Mouse (Mus musculus) heart, embryonic 13.5 days (tissue): ENCODE data around the gene S100a14. TPM values are rescaled to one million over a fixed set of nuclear protein-coding genes. Genes with fewer than 3 reads are reported as not detected.
A peak's percentile ranks its signal among the peaks of the same experiment; 100 is the strongest.

Source experiments
- ATAC-seq: fragments of 200-750 bp; cut with Nextera tagmentation; 2 replicates; pipeline ENCODE4 v1.8.0; 2017; ENCODE audit warnings: moderate TSS enrichment; ENCODE audit not compliant: insufficient number of reproducible peaks, low FRiP score, low TSS enrichment; ENCODE audit errors: extremely low read depth
- H3K27ac ChIP-seq: fragments of 300-500 bp; sonication (generic); replicated peaks from 2 replicates; pipeline ENCODE4 v1.5.1; 2015; ENCODE audit warnings: moderate library complexity, mild to moderate bottlenecking, inconsistent platforms
- H3K27me3 ChIP-seq: fragments of 300-500 bp; sonication (generic); replicated peaks from 2 replicates; pipeline ENCODE4 v1.6.1; 2015; ENCODE audit warnings: mild to moderate bottlenecking, inconsistent platforms
- H3K36me3 ChIP-seq: fragments of 300-500 bp; sonication (generic); 2 replicates; pipeline ENCODE4 v1.6.1; 2015; ENCODE audit warnings: mild to moderate bottlenecking, inconsistent platforms
- H3K4me1 ChIP-seq: fragments of 300-500 bp; sonication (generic); 2 replicates; pipeline ENCODE4 v1.6.1; 2015; ENCODE audit warnings: inconsistent platforms
- H3K4me2 ChIP-seq: fragments of 300-500 bp; sonication (generic); 2 replicates; pipeline ENCODE4 v1.6.1; 2015; ENCODE audit warnings: inconsistent platforms, mild to moderate bottlenecking, moderate library complexity
- H3K4me3 ChIP-seq: fragments of 300-500 bp; sonication (generic); 2 replicates; pipeline ENCODE4 v1.5.1; 2015; ENCODE audit warnings: moderate library complexity, mild to moderate bottlenecking, inconsistent platforms
- H3K9ac ChIP-seq: fragments of 300-500 bp; sonication (generic); 2 replicates; pipeline ENCODE4 v1.6.1; 2015; ENCODE audit warnings: inconsistent platforms, mild to moderate bottlenecking, moderate library complexity
- H3K9me3 ChIP-seq: fragments of 300-500 bp; sonication (generic); 2 replicates; pipeline ENCODE4 v1.6.1; 2016; ENCODE audit warnings: inconsistent platforms
- WGBS: fragments of 180-500 bp; shearing (Covaris S2); methylation state at CpG from one replicate; pipeline ENCODE4 v1.1.7; 2015; ENCODE audit warnings: mixed read lengths; 5-methylcytosine and 5-hydroxymethylcytosine counted together
- polyA plus RNA-seq: library from polyadenylated mRNA; unstranded; fragments of >200 nt; fragmentation: Nextera tagmentation; extraction: Ambion mirVana; gene quantifications from 2 replicates; pipeline ENCODE4 v1.2.1, GENCODE M21; 2015

Gene S100a14
- polyA plus RNA-seq, 1 experiment from 2014 or later: 0.28 TPM

GRCm38 (mm10) chr3:90525421-90525820 lies 1.2 kb upstream of the S100a14 start:
- 0 out of 2 replicates have a peak, but pooled peaks cover 5% of the 10 kb centered on the region for H3K9me3 ChIP-seq
- H3K4me1 ChIP-seq: peaks cover 6% of the 10 kb centered on the region; the same call in 1 of the 2 replicates
- no peaks in the 10 kb centered on the region for H3K27me3 ChIP-seq
- H3K4me2 ChIP-seq: no peak overlapping the region
- H3K36me3 ChIP-seq: peaks cover 5% of the 10 kb centered on the region
- H3K9ac ChIP-seq: no peak overlapping the region
- H3K27ac ChIP-seq: no peak overlapping the region
- no peak for ATAC-seq
- no peak overlapping the region for H3K4me3 ChIP-seq
- WGBS: 51% methylated on average over 4 of the region's 4 CpGs

DNA sequence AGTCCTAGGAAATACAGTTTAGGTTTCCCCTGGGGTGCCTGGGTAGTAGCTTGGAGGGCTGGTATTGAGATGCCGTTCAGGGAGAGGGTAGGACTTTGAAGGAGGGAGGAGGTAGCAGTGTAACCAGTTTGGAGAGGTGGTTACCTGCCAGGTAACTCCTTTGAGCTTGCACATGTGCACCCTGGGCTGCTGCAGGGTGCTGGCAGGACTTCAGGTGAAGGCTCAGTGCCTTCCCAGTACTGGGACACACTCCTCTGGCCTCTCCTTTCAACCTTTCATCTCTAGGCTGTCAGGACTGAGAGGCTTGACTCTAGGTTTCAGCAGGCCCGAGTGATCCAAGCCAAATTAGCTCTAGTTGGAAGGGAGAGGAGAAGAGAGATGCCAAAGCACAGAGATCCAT lies 580 bp upstream of the S100a14 start:
- 76% methylated on average over 2 of the region's 2 CpGs for WGBS
- Histone ChIP-seq H3K27ac (no peak overlapping the region), H3K4me3 (no peak overlapping the region), H3K9ac (no peak overlapping the region), H3K36me3 (peaks cover 5% of the 10 kb centered on the region), H3K4me1 (peaks cover 6% of the 10 kb centered on the region; the same call in 1 of the 2 replicates), H3K9me3 (0 out of 2 replicates have a peak, but pooled peaks cover 5% of the 10 kb centered on the region), H3K4me2 (no peak overlapping the region), H3K27me3 (no peaks in the 10 kb centered on the region)
- no peak for ATAC-seq

DNA sequence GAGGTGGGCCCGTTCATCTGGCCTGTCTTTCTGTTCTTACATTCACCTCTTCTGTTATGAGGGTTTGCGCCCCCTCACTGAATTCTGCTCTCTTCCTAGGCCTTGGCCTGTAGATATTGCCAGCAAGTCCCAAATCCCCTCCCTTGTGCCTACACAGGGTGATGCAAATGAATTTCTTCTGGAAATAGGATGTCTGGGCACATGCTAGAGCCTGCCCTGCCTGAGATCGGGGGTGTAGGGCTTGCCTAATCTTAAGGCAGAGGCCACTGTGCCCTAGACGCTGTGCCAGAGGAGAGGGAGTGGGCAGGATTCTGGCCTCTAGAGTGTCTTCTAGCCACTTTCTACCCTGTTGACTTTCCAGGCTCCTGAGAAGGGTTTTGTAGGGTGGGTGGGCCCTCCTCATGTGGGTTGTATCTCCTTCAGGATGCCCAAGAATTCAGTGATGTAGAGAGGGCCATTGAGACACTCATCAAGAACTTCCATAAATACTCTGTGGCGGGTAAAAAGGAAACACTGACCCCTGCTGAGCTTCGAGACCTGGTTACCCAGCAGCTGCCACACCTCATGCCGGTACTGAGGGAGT lies 726 bp downstream of the S100a14 start:
- no peaks in the 10 kb centered on the region for H3K27me3 ChIP-seq
- peaks cover 6% of the 10 kb centered on the region; the same call in 1 of the 2 replicates for H3K4me1 ChIP-seq
- no peak overlapping the region for H3K9ac ChIP-seq
- H3K4me3 ChIP-seq: no peak overlapping the region
- no peak overlapping the region for H3K4me2 ChIP-seq
- 80% methylated on average over 7 of the region's 7 CpGs for WGBS
- H3K9me3 ChIP-seq: 0 out of 2 replicates have a peak, but pooled peaks cover 5% of the 10 kb centered on the region
- peaks cover 5% of the 10 kb centered on the region for H3K36me3 ChIP-seq
- H3K27ac ChIP-seq: no peak overlapping the region
- no peak for ATAC-seq

DNA sequence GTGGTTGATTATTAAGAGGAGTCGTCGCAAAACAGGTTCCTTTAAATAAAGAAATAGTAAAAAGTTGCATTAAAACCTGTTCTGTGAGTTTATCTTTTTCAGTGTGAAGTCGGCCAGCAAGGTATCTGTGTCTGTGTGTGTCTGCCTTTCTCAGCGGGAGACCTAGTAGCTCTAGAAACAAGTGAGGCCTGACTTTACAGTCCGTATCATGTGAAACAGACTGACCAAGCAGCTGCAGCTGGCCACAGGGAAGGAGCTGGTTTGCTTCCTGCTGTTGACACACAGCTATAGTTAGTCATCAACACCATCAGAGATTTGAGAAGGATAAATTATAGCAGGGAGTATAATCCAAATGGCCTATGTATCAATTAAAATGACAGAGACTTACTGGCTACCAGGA lies 5.1 kb downstream of the S100a14 start:
- WGBS: 69% methylated on average over 5 of the region's 5 CpGs
- Histone ChIP-seq H3K27me3 (no peaks in the 10 kb centered on the region), H3K4me2 (no peak overlapping the region), H3K36me3 (no peaks in the 10 kb centered on the region), H3K27ac (no peak overlapping the region), H3K9me3 (no peaks in the 10 kb centered on the region), H3K4me1 (peaks cover under 1% of the 10 kb centered on the region; the same call in 1 of the 2 replicates), H3K4me3 (no peak overlapping the region), H3K9ac (no peak overlapping the region)
- ATAC-seq: no peak

GRCm38 (mm10) chr3:90535446-90535845 lies 8.8 kb downstream of the S100a14 start:
- H3K9me3 ChIP-seq: no peaks in the 10 kb centered on the region
- no peak overlapping the region for H3K27ac ChIP-seq
- H3K4me3 ChIP-seq: no peak overlapping the region
- H3K27me3 ChIP-seq: 0 out of 2 replicates have a peak, but pooled peaks cover 6% of the 10 kb centered on the region
- no peak overlapping the region for H3K4me2 ChIP-seq
- WGBS: 55% methylated on average over 1 of the region's 1 CpGs
- no peak for ATAC-seq
- no peak overlapping the region for H3K9ac ChIP-seq
- H3K36me3 ChIP-seq: no peaks in the 10 kb centered on the region
- peaks cover 7% of the 10 kb centered on the region for H3K4me1 ChIP-seq

GRCm38 (mm10) chr3:90537141-90537904 lies 10.7 kb downstream of the S100a14 start, which contains the start of gene S100a16:
S100a16 (plus strand) TSS chr3:90537254.
- H3K9ac ChIP-seq: peak within 1 kb of the TSS; percentile 50
- no peaks in the 10 kb centered on the region for H3K9me3 ChIP-seq
- H3K4me2 ChIP-seq: peak within 1 kb of the TSS; percentile 12
- H3K27ac ChIP-seq: no peak within 1 kb of the TSS
- H3K27me3 ChIP-seq: 0 out of 2 replicates have a peak, but pooled peaks cover 6% of the 10 kb centered on the region
- no peaks in the 10 kb centered on the region for H3K36me3 ChIP-seq
- H3K4me1 ChIP-seq: peaks cover 12% of the 10 kb centered on the region
- no peak for ATAC-seq
- peak within 1 kb of the TSS; percentile 22 for H3K4me3 ChIP-seq
- 42% methylated on average over 10 of the region's 10 CpGs for WGBS

DNA sequence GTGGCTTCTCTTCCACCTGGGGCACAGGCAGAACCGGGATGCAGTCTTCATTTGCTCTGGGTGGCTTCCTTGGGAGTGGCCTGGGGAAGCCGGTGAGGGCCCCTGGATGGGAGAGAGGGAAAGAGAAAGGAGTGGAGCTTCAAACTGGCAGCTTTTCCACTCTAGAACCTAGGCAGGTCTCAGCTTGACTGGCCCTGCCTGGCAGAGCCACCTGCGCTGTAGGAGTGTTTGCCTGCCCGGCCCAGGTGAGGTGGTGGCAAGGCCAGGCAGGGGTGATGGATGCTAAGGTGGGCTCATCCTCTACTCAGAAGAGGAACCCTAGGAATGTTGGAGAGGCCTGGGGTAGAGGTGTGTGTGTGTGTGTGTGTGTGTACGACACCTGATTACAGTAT lies 11.2 kb downstream of the S100a14 start:
- WGBS: 69% methylated on average over 5 of the region's 5 CpGs
- no peak for ATAC-seq
- Histone ChIP-seq H3K4me3 (peak overlapping the region; percentile 22), H3K9me3 (no peaks in the 10 kb centered on the region), H3K4me2 (peak overlapping the region; percentile 12), H3K27ac (no peak overlapping the region), H3K27me3 (0 out of 2 replicates have a peak, but pooled peaks cover 6% of the 10 kb centered on the region), H3K36me3 (no peaks in the 10 kb centered on the region), H3K4me1 (peaks cover 15% of the 10 kb centered on the region), H3K9ac (peak overlapping the region; percentile 25; the same call in 1 of the 2 replicates)

GRCm38 (mm10) chr3:90540904-90541303 lies 14.2 kb downstream of the S100a14 start:
- Histone ChIP-seq H3K4me3 (peak overlapping the region; percentile 13), H3K27me3 (0 out of 2 replicates have a peak, but pooled peaks cover 6% of the 10 kb centered on the region), H3K9ac (peak overlapping the region; percentile 65; the same call in 1 of the 2 replicates), H3K4me2 (peak overlapping the region; percentile 39), H3K36me3 (no peaks in the 10 kb centered on the region), H3K4me1 (peaks cover 15% of the 10 kb centered on the region), H3K27ac (peak overlapping the region; percentile 30), H3K9me3 (no peaks in the 10 kb centered on the region)
- ATAC-seq: no peak
- WGBS: 70% methylated on average over 4 of the region's 4 CpGs

- 55% methylated on average over 5 of the region's 5 CpGs for WGBS
- no peak overlapping the region for H3K4me2 ChIP-seq
- ATAC-seq: no peak
- H3K4me3 ChIP-seq: no peak overlapping the region
- H3K9me3 ChIP-seq: no peaks in the 10 kb centered on the region
- peaks cover 7% of the 10 kb centered on the region; the same call in 1 of the 2 replicates for H3K4me1 ChIP-seq
- no peak overlapping the region for H3K9ac ChIP-seq
- no peaks in the 10 kb centered on the region for H3K36me3 ChIP-seq
- no peak overlapping the region for H3K27ac ChIP-seq
- no peaks in the 10 kb centered on the region for H3K27me3 ChIP-seq
Observed at GRCm38 (mm10) chr3:90549676-90550420, 23.2 kb downstream of the S100a14 start.

DNA sequence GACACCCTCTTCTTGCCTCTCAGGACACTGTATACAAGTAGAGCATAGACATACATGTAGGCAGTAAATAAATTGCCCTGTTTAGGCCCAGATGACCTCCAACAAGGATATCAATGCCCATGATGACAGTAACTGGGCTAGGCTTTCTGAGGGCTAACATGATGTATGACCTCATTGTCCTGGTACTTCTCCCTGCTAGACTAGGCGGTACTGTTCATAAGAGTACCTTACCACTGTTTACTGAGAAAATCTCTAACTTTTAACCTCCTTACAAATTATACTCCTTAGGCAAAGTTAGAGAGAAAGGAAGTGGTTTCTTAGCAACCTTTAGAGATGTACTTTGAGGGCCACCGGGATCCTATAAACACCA lies 23.8 kb downstream of the S100a14 start:
- Histone ChIP-seq H3K4me1 (peaks cover 7% of the 10 kb centered on the region; the same call in 1 of the 2 replicates), H3K27me3 (no peaks in the 10 kb centered on the region), H3K36me3 (no peaks in the 10 kb centered on the region), H3K4me3 (no peak overlapping the region), H3K4me2 (no peak overlapping the region), H3K27ac (no peak overlapping the region), H3K9me3 (no peaks in the 10 kb centered on the region), H3K9ac (no peak overlapping the region)
- ATAC-seq: no peak
- WGBS: 86% methylated on average over 2 of the region's 2 CpGs

DNA sequence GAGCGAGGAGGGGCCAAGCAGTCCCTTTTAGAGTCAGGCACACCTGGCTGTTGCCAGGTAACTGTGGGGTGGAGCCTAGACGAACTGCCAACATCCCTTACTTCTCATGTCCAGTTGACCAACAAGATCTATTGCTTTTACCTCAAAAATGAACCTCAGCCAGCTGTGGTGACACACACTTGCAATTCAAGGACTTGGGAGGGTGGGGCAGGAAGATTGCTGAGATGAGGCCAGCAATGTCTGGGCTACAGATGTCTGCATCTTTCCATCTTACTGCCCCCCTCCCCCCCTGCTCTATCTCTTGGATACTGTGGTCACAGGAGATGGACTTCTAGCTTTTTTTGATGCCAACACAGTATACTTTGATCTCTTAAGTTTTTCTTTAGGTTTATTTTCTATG lies 25.6 kb downstream of the S100a14 start:
- no peaks in the 10 kb centered on the region for H3K36me3 ChIP-seq
- H3K4me3 ChIP-seq: no peak overlapping the region
- H3K4me2 ChIP-seq: no peak overlapping the region
- 91% methylated on average over 2 of the region's 2 CpGs for WGBS
- no peak overlapping the region for H3K9ac ChIP-seq
- H3K9me3 ChIP-seq: no peaks in the 10 kb centered on the region
- no peak for ATAC-seq
- H3K27ac ChIP-seq: no peak overlapping the region
- peaks cover 7% of the 10 kb centered on the region; the same call in 1 of the 2 replicates for H3K4me1 ChIP-seq
- no peaks in the 10 kb centered on the region for H3K27me3 ChIP-seq
